Mouse (Mus musculus): Measurements from ENCODE around the gene Eef1b2. TPM values are rescaled to one million over a fixed set of nuclear protein-coding genes. Genes with fewer than 3 reads are reported as not detected.
A peak's percentile ranks its signal among the peaks of the same experiment; 100 is the strongest.
"Not testable (repeated sequence)": the region's sequence is repeated elsewhere in the genome, so short reads cannot be mapped to it uniquely, and the experiment has no call there.

The Eef1b2 gene
- 100 to 1,000 TPM; 335 to 493 (median 403) TPM for total RNA-seq (2022)

DNA sequence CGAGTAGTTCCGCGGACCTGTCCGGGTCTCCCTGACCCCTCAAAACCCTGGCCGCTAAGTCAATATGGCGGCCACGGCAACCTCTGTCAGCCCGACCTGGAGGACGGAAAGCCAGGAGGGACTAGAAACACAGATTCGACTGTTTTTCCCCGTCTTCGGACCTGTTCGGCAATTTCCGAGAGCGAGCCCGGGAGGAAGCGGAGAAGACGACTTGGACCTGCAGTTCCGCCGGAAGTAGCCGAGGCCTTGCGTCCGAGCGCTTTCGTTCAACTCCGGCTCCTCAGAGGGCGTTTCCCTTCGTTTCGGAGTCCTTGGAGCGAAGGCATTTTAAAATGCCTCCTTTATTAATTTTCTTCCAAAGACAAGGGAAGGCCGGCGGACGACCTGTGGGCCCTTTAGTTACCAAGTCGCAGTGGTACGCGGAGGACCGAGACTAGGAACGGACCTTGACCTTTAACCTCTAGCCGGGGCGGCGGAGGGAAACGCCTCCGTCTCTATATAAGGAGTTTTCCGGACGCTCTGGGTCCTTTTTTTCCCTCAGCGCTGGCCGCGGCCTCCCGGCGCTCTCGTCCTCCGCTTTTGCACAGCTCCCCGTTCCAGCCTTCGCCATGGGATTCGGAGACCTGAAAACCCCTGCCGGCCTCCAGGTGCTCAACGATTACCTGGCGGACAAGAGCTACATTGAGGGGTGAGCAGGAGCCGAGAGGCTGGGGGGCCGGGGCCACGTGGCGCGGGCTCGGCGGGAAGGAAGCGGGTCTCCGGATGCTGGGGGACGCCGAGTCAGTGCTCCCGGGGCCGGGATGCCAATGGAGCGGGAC is at the start of gene Eef1b2, which contains the start of gene Ndufs1:
Eef1b2 (plus strand) TSS at position 222 of the 818 bp plus-strand sequence.
Ndufs1 (minus strand) TSS at position 230 of the 818 bp plus-strand sequence.
- peak; percentile 99 for DNase-seq (ENCODE audit: low spot score)

- no peak for DNase-seq (ENCODE audit: low spot score)
Measured at GRCm38 (mm10) chr1:63129273-63129672, 47.4 kb upstream of the Eef1b2 start.

DNA sequence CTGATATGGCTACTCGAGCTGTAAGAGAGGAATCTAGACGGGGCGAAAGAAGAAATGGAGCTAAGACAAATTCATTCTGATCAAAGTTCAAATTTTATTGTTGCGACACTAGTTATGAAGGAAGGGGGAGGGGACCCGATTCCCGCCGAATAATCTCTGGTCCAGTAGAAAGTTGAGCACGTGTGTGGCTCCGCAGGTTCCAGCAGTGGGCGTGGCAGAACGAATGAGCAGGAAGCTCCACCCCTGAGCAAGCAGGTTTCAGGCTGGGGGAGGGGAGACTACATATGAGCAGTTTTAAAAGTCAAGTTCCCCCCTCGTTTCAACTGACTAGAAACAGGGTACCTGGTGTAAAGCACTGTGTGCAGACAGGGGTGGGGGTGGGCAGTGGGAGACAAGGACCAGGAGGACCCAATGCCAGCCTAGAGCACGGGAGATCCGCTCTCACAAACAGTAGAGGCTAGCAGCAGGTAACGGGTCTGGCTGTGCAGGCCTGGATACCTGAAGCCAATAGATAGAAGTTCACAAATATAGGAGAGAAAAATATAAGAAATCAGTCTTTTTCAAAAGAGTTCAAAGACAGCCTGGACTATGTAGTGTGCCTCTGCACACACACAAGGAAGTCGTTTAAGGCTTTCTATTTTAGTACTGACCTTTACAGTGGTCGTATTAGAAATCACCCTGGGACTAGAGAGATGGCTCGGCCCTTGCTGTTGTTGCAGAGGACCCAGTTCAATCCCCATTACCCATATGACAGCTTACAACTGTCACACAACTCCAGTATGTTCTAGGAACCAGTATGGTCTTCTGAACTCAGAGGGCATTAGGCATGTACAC is 46.6 kb upstream of the Eef1b2 start:
- no peak for DNase-seq (ENCODE audit: low spot score)

- no peak for DNase-seq (ENCODE audit: low spot score)
Measured at GRCm38 (mm10) chr1:63130883-63131282, 45.7 kb upstream of the Eef1b2 start.

GRCm38 (mm10) chr1:63131766-63132165 is 44.9 kb upstream of the Eef1b2 start:
- DNase-seq (ENCODE audit: low spot score) = no peak

DNA sequence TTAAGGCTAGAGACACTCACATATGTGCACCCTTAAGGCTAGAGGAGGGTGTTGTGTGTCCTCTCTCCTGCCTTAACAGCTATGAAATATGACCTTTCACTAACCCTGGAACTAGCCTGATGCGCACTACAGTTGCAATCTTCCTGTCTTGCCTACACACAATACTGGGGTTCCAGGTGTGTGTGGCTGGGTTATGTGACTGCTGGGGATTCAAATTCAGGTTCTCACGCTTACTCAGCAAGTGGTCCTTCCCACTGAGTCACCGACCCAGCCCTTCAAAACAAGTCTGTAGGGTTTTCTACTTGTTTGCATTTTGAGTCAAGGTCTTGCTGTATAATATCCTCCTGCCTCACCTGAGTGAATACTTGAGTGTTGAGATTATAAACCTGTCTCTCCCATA is 42.1 kb upstream of the Eef1b2 start:
- no peak for DNase-seq (ENCODE audit: low spot score)

- DNase-seq (ENCODE audit: low spot score) = no peak
Measured at GRCm38 (mm10) chr1:63137971-63138370, 38.7 kb upstream of the Eef1b2 start.

DNA sequence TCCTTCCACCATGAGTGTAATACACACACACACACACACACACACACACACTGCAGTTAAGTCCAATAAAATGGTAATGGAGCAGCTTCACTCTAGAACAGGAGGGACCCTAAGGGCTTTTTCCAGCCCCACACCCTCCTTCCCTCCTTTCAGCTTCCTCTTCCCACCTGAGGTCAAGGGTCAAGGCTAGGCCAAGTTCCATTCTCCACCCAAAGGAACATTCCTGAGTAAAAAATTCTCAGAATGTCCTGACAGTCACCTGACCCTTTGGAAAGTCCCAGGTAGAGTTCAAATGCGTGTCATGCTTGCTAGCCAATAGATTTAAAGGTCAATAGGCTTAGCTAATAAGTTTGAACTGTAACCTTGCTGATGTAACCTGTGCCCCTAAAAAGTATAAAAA is 38.0 kb upstream of the Eef1b2 start:
- DNase-seq (ENCODE audit: low spot score) = not testable (repeated sequence)

DNA sequence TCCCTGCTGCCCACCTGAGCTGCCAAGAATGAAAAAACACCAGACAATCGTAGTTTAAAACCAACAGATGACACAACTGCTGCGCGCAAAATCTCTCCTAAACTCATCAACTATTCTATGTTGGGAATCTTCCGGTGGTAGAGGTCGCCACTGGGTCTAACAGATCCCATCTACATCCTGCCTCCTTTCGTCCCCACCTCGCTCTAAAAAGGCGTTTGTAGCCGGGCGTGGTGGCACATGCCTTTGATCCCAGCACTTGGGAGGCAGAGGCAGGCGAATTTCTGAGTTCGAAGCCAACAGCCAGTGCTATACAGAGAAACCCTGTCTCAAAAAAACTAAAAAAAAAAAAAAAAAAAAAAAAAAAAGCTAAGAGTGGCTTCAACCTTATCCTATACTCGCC is 36.4 kb upstream of the Eef1b2 start:
- DNase-seq (ENCODE audit: low spot score) = no peak

DNA sequence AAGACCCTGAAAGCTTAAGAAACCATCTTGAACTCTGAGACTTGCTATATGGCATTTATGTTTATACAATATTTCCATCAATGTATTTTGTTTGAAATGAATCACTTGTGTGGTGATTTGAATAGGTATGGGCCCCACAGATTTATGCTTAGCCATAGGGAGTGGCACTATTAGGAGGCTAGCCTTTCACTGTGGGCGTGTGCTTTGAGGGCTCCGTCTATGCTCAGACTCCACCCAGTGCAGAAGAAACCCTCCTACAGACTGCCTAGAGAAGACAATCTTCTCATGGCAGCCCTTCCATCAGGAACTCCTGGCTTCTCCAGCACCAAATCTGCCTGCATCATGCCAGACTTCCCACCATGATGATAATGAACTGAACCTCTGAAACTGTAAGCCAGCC is 8.0 kb upstream of the Eef1b2 start:
- no peak for DNase-seq (ENCODE audit: low spot score)

DNA sequence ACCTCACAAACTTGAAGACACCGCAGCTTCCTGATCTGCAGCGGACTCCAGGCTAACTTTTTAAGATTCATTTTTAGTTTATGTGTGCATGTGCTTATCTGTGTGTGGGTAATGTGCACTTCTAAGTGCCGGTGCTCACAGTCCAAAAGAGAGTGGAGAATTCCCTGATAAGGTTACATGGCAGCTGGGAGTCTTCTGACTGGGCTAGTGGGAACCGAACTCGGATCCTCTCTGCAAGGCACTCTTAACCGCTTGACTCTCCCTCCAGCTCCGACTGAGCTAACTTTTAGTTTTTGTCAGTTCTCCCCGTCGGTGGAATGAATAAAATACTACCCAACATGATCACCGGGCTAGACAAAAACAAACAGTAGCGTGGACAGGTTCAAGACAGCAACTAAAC is 772 bp upstream of the Eef1b2 start:
- no peak for DNase-seq (ENCODE audit: low spot score)

DNA sequence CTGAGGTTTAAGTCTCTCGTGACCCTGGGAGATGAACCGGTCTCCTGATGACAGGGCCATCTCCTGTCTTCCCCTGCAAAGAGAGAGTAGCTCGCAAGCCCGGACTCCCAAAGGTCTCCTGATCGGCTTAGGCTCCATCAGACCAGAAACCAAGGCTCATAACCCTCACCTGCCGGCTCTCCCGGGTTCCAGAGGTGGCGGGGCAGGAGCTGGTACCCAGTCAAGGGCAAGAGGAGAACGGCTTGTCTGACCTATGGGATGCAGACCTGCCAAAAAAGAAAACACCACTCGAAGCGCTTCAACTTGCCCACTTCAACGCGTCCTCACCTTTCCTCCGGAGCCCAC is 394 bp upstream of the Eef1b2 start:
- no peak for DNase-seq (ENCODE audit: low spot score)

DNA sequence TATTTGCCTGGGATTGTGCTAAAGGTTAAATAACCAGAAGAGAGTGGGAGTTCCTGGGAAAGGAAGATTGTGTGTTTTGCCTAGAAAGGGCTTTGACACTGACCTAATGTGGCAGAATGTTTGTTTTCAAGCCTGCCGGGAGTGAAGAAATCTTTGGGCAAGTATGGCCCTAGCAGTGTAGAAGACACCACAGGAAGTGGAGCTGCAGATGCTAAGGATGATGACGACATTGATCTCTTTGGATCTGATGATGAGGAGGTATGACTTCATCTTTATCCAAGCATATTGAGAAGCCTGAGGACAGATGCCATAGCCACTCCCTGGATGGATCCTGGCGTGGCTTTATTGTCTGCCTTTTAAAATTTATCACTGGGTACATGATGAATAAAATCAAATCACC is 1.7 kb downstream of the Eef1b2 start:
- DNase-seq (ENCODE audit: low spot score) = no peak

- DNase-seq (ENCODE audit: low spot score) = no peak
Measured at GRCm38 (mm10) chr1:63180122-63180521, 3.5 kb downstream of the Eef1b2 start.

DNA sequence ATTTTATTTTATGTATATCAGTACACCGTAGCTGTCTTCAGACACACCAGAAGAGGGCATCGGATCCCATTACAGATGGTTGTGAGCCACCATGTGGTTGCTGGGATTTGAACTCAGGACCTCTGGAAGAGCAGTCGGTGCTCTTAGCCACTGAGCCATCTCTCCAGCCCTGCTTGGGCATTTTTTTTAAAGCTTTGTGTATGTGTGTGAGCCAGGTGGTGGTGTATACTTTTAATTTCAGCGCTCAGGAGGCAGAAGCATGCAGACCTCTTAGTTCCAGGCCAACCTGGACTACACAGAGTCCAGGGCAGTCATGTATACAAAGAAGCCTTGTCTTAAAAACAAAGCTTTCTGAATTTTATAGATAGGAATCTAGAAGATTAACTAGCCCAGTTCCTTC is 4.0 kb downstream of the Eef1b2 start:
- DNase-seq (ENCODE audit: low spot score) = not testable (repeated sequence)

DNA sequence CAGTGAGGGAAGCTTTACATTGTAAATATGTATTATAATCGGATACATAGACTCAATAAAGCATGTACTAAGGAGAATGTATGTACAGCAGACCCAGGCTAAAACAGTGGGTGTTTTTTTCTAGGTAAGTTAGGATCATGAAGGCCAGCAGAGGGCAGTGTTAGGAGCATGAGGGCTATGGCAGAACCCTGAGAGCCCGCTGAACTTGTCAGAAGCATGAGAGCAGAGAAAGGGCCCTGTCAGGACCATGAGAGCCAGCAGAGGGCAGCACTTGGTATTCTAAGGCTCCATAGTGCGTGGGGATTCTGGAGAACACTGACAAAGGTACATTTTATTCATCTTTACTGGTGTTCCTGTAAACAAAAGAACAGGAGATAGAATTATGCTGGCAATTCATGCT is 4.4 kb downstream of the Eef1b2 start:
- DNase-seq (ENCODE audit: low spot score) = peak; percentile 93

GRCm38 (mm10) chr1:63181480-63181879 is 4.9 kb downstream of the Eef1b2 start:
- DNase-seq (ENCODE audit: low spot score) = no peak

DNA sequence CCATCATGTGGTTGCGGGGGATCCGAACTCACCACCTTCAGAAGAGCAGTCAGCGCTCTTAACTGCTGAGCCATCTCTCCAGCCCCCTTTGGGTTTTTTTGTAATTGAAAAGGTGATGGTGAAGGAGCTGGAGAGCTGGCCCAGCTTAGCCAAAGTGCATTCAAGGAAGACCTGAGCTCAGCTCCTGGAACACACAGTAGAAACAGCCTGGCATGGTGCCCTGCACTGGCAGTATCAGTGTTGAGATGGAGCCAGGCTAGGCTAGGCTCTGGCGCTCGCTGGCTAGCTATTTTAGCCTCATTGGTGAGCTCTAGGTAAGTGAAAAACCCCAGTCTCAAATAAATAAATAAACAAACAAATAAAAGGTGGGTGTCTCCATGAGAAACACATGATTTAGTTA is 5.6 kb downstream of the Eef1b2 start:
- peak; percentile 62 for DNase-seq (ENCODE audit: low spot score)

DNA sequence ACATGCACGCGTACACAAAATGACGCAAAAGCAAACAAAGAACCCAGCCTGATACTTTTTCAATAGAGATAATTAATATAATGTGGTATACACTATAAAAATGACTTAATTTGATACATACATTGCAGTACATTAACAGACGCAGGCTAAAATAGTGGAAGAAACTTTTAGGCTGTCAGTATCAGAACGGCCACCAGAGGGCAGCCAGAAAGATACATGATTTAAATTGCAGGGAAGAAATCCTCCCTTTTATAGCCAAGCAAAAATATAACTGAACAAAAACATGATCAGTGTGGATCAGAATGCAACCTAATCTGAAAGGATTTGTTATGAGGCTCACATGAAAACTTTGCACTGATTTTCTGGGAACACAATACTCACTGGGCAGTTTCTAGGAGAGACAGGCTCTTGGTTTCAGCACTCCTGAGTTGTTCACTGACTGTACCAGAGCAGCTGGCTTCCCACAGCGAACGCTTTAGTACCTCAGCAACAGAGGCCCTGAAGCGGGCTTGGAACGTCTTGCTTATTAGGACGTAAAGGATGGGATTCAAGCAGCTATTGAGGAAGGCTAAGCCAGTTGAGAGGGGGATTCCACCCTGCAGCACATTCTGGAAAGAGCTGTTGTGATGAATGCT is 6.1 kb downstream of the Eef1b2 start:
- peak; percentile 49 for DNase-seq (ENCODE audit: low spot score)

- DNase-seq (ENCODE audit: low spot score) = not testable (repeated sequence)
Measured at GRCm38 (mm10) chr1:63185430-63185829, 8.8 kb downstream of the Eef1b2 start.

GRCm38 (mm10) chr1:63188536-63188935 is 11.9 kb downstream of the Eef1b2 start:
- no peak for DNase-seq (ENCODE audit: low spot score)

- no peak for DNase-seq (ENCODE audit: low spot score)
Measured at GRCm38 (mm10) chr1:63190851-63191250, 14.2 kb downstream of the Eef1b2 start.

Measured in heart, adult 8-10 months (tissue).